Mouse (Mus musculus) limb, embryonic 14.5 days (tissue): ENCODE data around the gene Ier2. TPM values are rescaled to one million over a fixed set of nuclear protein-coding genes. Genes with fewer than 3 reads are reported as not detected.

Experiments
- ATAC-seq: fragments of 200-750 bp; cut with Nextera tagmentation; 2 replicates; pipeline ENCODE4 v1.8.0; 2017; ENCODE audit warnings: low read depth, moderate number of reproducible peaks, moderate TSS enrichment; ENCODE audit not compliant: low FRiP score
- DNase-seq: peaks from one replicate; pipeline ENCODE4 v3.0.0-alpha.2; 2015; ENCODE audit warnings: low spot score
- H3K27ac ChIP-seq: fragments of 300-500 bp; sonication (generic); replicated peaks from 2 replicates; pipeline ENCODE4 v1.5.1; 2014; ENCODE audit warnings: low read depth, mild to moderate bottlenecking, low read length, moderate library complexity, mixed read lengths
- H3K27me3 ChIP-seq: fragments of 300-500 bp; sonication (generic); 2 replicates; pipeline ENCODE4 v1.6.1; 2014; ENCODE audit warnings: low read length, mixed read lengths; ENCODE audit not compliant: control insufficient read depth, insufficient read depth
- H3K36me3 ChIP-seq: fragments of 300-500 bp; sonication (generic); 2 replicates; pipeline ENCODE4 v1.6.1; 2014; ENCODE audit warnings: mild to moderate bottlenecking, low read length, moderate library complexity, mixed read lengths; ENCODE audit not compliant: control insufficient read depth, insufficient read depth
- H3K4me1 ChIP-seq: fragments of 300-500 bp; sonication (generic); 2 replicates; pipeline ENCODE4 v1.6.1; 2014; ENCODE audit warnings: antibody characterized with exemption, low read length, mixed read lengths; ENCODE audit not compliant: control insufficient read depth, insufficient read depth
- H3K4me2 ChIP-seq: fragments of 300-500 bp; sonication (generic); replicated peaks from 2 replicates; pipeline ENCODE4 v1.6.1; 2014; ENCODE audit warnings: low read depth, mild to moderate bottlenecking, low read length, moderate library complexity; ENCODE audit not compliant: severe bottlenecking
- H3K4me3 ChIP-seq: fragments of 300-500 bp; sonication (generic); replicated peaks from 2 replicates; pipeline ENCODE4 v1.5.1; 2014; ENCODE audit warnings: low read length
- H3K9ac ChIP-seq: fragments of 300-500 bp; sonication (generic); 2 replicates; pipeline ENCODE4 v1.6.1; 2014; ENCODE audit warnings: mild to moderate bottlenecking, low read depth, low read length, moderate library complexity; ENCODE audit not compliant: severe bottlenecking
- H3K9me3 ChIP-seq: fragments of 300-500 bp; sonication (generic); 2 replicates; pipeline ENCODE4 v1.6.1; 2016; ENCODE audit warnings: low read length; ENCODE audit not compliant: control insufficient read depth
- POLR2A ChIP-seq: fragments of 200-500 bp; IDR thresholded peaks from 2 replicates; pipeline ENCODE4 v1.8.0; 2012; ENCODE audit warnings: inconsistent platforms, mild to moderate bottlenecking, moderate library complexity, borderline replicate concordance; ENCODE audit not compliant: insufficient read depth, insufficient read length; ENCODE audit errors: extremely low read depth
- WGBS: fragments of 180-500 bp; shearing (Covaris S2); extraction: QIAGEN DNeasy Blood & Tissue Kit; methylation state at CpG from one replicate; pipeline ENCODE4 v1.1.7; 2014; 5-methylcytosine and 5-hydroxymethylcytosine counted together
- polyA plus RNA-seq, 2 experiments: library from polyadenylated mRNA; depleted of rRNA in 1 of 2; stranded (reverse) in 1 of 2; unstranded in 1 of 2; fragments of >200 nt; fragmentation: Nextera tagmentation in 1 of 2; extraction: Ambion mirVana in 1 of 2; gene quantifications; 2 replicates each; pipeline versions ENCODE4 v1.2.1 to v1.2.3; 2012 to 2014

The Ier2 gene
- polyA plus RNA-seq, 2 experiments = 33.3 to 66.0 TPM

DNA sequence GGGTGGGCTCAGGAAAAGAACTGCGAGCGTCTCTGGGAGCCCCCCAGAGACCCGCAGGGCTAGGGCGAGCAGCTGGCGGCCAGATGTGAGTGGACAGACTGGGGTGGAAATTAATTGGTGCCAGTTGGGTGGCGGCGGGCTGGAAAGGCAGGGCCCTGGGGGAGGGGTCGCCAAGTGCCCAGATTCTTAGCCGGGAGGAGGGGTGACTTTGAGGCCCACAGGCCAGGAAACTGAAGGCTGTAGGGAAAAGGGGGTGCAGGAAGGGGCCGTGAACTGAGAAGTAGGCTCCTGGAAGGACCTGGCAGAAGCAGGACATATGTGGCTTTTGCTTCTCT, 6.5 kb downstream of the Ier2 start:
- no peaks in the 10 kb centered on the region for H3K27me3 ChIP-seq
- peak overlapping the region; percentile 57 for H3K9ac ChIP-seq
- peak overlapping the region; percentile 75 for H3K4me2 ChIP-seq
- no peaks in the 10 kb centered on the region for H3K9me3 ChIP-seq
- peak overlapping the region; percentile 35 for H3K4me3 ChIP-seq
- ATAC-seq (peak; percentile 60), DNase-seq (peak; percentile 74)
- 1% methylated on average over 10 of the region's 10 CpGs for WGBS
- TF ChIP-seq POLR2A = no peak
- peaks cover 55% of the 10 kb centered on the region for H3K4me1 ChIP-seq
- no peaks in the 10 kb centered on the region for H3K36me3 ChIP-seq
- peak overlapping the region; percentile 97 for H3K27ac ChIP-seq

DNA sequence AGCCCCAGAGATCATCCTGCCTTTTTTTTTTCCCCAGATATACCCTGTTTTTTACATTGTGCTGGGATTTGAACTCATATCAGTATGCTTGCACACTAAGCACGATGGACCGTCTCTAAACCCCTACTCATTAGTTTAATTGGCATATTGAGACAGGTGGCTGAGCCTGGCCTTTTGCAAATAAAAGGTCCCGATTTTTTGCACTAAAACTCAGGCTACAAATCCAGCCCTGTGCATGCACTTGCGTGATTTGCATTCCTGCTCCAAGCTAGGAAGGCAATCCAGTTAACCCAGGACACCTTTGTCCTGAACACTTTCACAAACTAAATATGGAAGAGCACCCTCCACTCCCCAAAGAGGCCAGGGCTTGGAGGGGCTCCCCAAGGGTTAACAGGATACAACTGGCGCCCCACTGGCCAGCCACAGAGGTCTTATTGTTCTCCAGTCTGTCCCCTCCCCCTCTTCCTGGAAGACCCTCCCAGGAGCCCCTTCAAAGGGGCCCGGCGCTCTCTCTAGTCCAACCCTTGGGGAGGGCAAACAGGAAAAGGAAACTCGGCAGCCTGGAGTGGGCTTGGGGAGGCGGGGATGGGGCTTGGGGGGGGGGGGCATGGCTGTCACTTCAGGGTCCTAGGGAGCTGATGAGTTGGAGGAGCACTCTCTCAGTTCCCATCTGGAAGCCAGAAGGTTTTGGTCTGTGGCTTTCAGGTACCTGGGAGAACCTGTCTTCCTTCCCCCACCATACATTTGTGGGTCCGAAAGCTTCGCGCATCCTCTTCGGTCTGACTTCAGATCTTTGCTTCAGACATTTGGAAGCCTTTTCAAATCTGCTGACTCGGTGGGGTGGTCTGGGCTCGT, 7.1 kb downstream of the Ier2 start:
- H3K27ac ChIP-seq = peak overlapping the region; percentile 97

DNA sequence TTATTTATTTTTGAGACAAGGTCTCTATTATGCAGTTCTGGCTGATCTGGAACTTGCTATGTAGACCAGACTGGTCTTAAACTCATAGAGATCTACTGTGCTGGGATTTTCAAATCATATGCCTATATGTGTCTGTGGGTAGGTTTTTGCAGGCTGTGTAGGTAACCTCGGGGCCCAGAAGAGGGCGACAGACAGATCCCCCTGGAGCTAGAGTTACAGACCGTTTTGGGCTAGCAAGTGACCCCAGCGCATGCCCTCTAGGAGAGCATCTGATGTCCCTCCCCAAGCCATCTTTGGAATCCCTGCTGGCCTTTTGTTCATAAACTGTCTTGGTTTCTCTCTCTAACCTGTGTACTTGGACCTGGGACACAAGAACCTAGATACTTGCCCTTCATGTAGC, 8.1 kb downstream of the Ier2 start:
- no peaks in the 10 kb centered on the region for H3K9me3 ChIP-seq
- H3K27ac ChIP-seq = peak overlapping the region; percentile 97
- H3K4me1 ChIP-seq = peaks cover 42% of the 10 kb centered on the region
- H3K9ac ChIP-seq = no peak overlapping the region
- no peak for ATAC-seq
- 0 out of 2 replicates have a peak overlapping the region, but pooled peaks have one; percentile 75 for H3K4me2 ChIP-seq
- H3K4me3 ChIP-seq = no peak overlapping the region
- WGBS = 28% methylated on average over 4 of the region's 4 CpGs
- H3K27me3 ChIP-seq = no peaks in the 10 kb centered on the region
- DNase-seq = no peak
- TF ChIP-seq POLR2A = no peak
- H3K36me3 ChIP-seq = no peaks in the 10 kb centered on the region

More for the DNA sequence above, 7.1 kb downstream of the Ier2 start:
- Histone ChIP-seq H3K4me2 (peak overlapping the region; percentile 75), H3K4me1 (peaks cover 50% of the 10 kb centered on the region), H3K9me3 (no peaks in the 10 kb centered on the region), H3K4me3 (peak overlapping the region; percentile 35), H3K27me3 (no peaks in the 10 kb centered on the region), H3K36me3 (no peaks in the 10 kb centered on the region), H3K9ac (peak overlapping the region; percentile 57)
- 0 out of 2 replicates have a peak, but pooled peaks have one; percentile 13 for TF ChIP-seq POLR2A
- DNase-seq (peak; percentile 83), ATAC-seq (peak; percentile 50)
- 1% methylated on average over 14 of the region's 15 CpGs for WGBS

DNA sequence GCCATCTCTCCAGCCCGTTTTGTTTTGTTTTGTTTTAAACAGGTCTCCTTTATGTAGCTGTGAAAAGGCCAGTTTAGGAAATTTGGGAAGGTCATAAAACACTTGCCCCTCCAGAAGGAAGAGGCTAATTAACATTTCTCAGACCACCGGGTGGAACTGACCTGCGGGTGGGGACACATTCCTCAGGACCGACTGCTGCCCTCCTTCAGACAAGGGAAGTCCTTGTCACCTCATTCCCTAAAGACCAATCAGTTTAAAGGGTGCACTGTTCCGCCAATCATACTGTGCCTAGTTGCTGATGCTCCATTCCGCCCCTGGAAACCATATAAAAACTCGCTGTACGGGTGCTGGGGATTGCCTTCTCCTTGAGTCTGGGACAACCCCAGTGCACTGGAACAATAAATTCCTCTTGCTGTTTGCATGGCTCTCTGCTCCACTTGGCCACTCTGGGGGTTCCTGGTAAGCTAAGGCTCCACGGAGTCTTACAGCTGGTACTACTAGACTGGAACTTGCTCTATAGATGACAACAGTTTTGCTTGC, 9.5 kb downstream of the Ier2 start:
- Histone ChIP-seq H3K4me3 (0 out of 2 replicates have a peak overlapping the region, but pooled peaks have one; percentile 1), H3K9ac (no peak overlapping the region), H3K4me2 (no peak overlapping the region), H3K4me1 (peaks cover 41% of the 10 kb centered on the region), H3K27ac (peak overlapping the region; percentile 48), H3K36me3 (no peaks in the 10 kb centered on the region), H3K9me3 (no peaks in the 10 kb centered on the region), H3K27me3 (no peaks in the 10 kb centered on the region)
- no peak for TF ChIP-seq POLR2A
- DNase-seq = no peak
- ATAC-seq = no peak
- 24% methylated on average over 9 of the region's 9 CpGs for WGBS

DNA sequence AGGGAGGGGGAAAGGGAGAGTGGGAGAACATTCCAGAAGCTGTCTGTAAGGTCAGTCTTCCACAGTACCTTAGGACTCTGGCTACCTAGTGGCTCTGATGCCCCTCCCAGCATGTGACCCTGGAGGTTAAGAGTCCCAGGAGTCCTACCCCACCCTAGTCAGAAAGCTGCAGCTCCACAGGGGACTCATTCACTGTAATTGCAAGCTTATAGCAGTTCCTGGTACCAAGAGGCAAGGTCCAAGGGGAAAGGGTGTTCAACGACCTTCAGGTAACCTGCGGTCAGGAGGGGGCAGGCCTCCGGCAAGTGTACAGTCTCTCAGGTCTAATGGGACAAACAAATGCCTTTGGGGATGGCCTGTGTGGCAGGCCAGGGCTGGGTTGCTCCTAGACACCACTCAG, 12.4 kb downstream of the Ier2 start:
- no peaks in the 10 kb centered on the region for H3K27me3 ChIP-seq
- peak overlapping the region; percentile 23 for H3K27ac ChIP-seq
- WGBS = 51% methylated on average over 3 of the region's 3 CpGs

More for the DNA sequence above, 12.4 kb downstream of the Ier2 start:
- no peak overlapping the region for H3K4me3 ChIP-seq
- no peak for TF ChIP-seq POLR2A
- H3K36me3 ChIP-seq = no peaks in the 10 kb centered on the region
- no peak overlapping the region for H3K9ac ChIP-seq
- H3K9me3 ChIP-seq = no peaks in the 10 kb centered on the region
- H3K4me1 ChIP-seq = peaks cover 21% of the 10 kb centered on the region
- no peak overlapping the region for H3K4me2 ChIP-seq
- no peak for DNase-seq
- ATAC-seq = no peak
